ENCODE assay signal across 20 mouse cellular contexts in genomic region chr2:72000102-72000501, GRCm38 (mm10). TPM values are rescaled to one million over a fixed set of nuclear protein-coding genes. Genes with fewer than 3 reads are reported as not detected.
"Had no signal": no experiment of that assay in that cellular context is flagged by ENCODE, and none has a peak within 500 bp of the region (broad histone marks: within the 10 kb centered on the region; RNA-seq: fewer than 3 reads in every experiment).

No protein-coding gene starts in this region.

- H3K4me2 ChIP-seq: liver, embryonic 13.5 days; midbrain, embryonic 11.5 days; midbrain, embryonic 15.5 days had no signal

- H3K4me3 ChIP-seq: layer of hippocampus, adult 2 months; left cerebral cortex, adult 2 months; liver, embryonic 13.5 days; midbrain, embryonic 15.5 days had no signal

- H3K27ac ChIP-seq: kidney, postnatal 0 days; layer of hippocampus, adult 2 months; left cerebral cortex, adult 2 months; liver, embryonic 13.5 days; midbrain, embryonic 15.5 days; stomach, postnatal 0 days had no signal

- H3K9me3 ChIP-seq: liver, embryonic 13.5 days; midbrain, embryonic 15.5 days had no signal

- H3K4me1 ChIP-seq: liver, embryonic 13.5 days; midbrain, embryonic 15.5 days had no signal

- H3K36me3 ChIP-seq: liver, embryonic 13.5 days; midbrain, embryonic 15.5 days had no signal

- ATAC-seq: midbrain, embryonic 15.5 days had no signal

- H3K9ac ChIP-seq: liver, embryonic 13.5 days; midbrain, embryonic 15.5 days had no signal

- DNase-seq: kidney, postnatal 25 days; layer of hippocampus, adult 9-11 months; layer of hippocampus, postnatal 36 days; liver, embryonic 13.5 days; lung, adult 2 months; lung, postnatal 14 days; lung, postnatal 4 days; right cerebral cortex, adult 18-20 months; right cerebral cortex, postnatal 14 days; right cerebral cortex, postnatal 4 days; thymus, adult 2 months; thymus, postnatal 14 days; thymus, postnatal 4 days had no signal

- H3K27me3 ChIP-seq: liver, embryonic 13.5 days; midbrain, embryonic 15.5 days had no signal

RNA-seq across cellular contexts. Expression of gene Rapgef4, which starts 19.1 kb away (rescaled TPM):
- total RNA-seq: megakaryocyte-erythroid progenitor cell, adult 5-6 weeks had no signal
